Mouse (Mus musculus) heart, postnatal 10 days (tissue): Measurements from ENCODE around the gene Ryr2. TPM values are rescaled to one million over a fixed set of nuclear protein-coding genes. Genes with fewer than 3 reads are reported as not detected.
"Not testable (repeated sequence)": the region's sequence is repeated elsewhere in the genome, so short reads cannot be mapped to it uniquely, and the experiment has no call there.

Experiments used
- DNase-seq, 2 experiments: peaks; one replicate each; pipeline ENCODE4 v3.0.0; 2021
- intact Hi-C: fragments of 180-260 bp; cut with DNase I; formaldehyde crosslinking; loops from one replicate; pipeline ENCODE4 v1.15.1; 2025
- total RNA-seq, 2 experiments: library from RNA; stranded (reverse); gene quantifications; 2 replicates each; pipeline ENCODE4 v1.2.3; 2021

Gene Ryr2
- total RNA-seq, 2 experiments from 2014 or later: 767 to 773 TPM

GRCm38 (mm10) chr13:11825563-11826226 lies 281.1 kb downstream of the Ryr2 start:
- DNase-seq: no peak
- intact Hi-C loops: no loop called here

- intact Hi-C loops: no loop called here
- DNase-seq: no peak
Observed at GRCm38 (mm10) chr13:11818723-11819122, 288.0 kb downstream of the Ryr2 start.

GRCm38 (mm10) chr13:11809365-11809764 lies 297.4 kb downstream of the Ryr2 start:
- intact Hi-C loops, DNase-seq: not testable (repeated sequence)

- intact Hi-C loops: no loop called here
- no peak for DNase-seq
Observed at GRCm38 (mm10) chr13:11792536-11792935, 314.2 kb downstream of the Ryr2 start.

GRCm38 (mm10) chr13:11790536-11790935 lies 316.2 kb downstream of the Ryr2 start:
- intact Hi-C loops: no loop called here
- DNase-seq: no peak

- DNase-seq: no peak
- intact Hi-C loops: no loop called here
Observed at GRCm38 (mm10) chr13:11782411-11783155, 324.2 kb downstream of the Ryr2 start.

- no peak for DNase-seq
- intact Hi-C loops: no loop called here
Observed at GRCm38 (mm10) chr13:11781065-11781464, 325.7 kb downstream of the Ryr2 start.

- intact Hi-C loops: no loop called here
- no peak for DNase-seq
Observed at GRCm38 (mm10) chr13:11777726-11778125, 329.0 kb downstream of the Ryr2 start.

GRCm38 (mm10) chr13:11772173-11772572 lies 334.6 kb downstream of the Ryr2 start:
- intact Hi-C loops: no loop called here
- no peak for DNase-seq

GRCm38 (mm10) chr13:11766899-11767298 lies 339.8 kb downstream of the Ryr2 start:
- intact Hi-C loops: loop anchor here (10.0 kb wide), 1 partner anchor 618 kb away; no protein-coding TSS in a partner anchor
- DNase-seq: no peak

GRCm38 (mm10) chr13:11763925-11764324 lies 342.8 kb downstream of the Ryr2 start:
- intact Hi-C loops: loop anchor here (5.0 to 10.0 kb wide), 2 partner anchors 343 to 621 kb away; partner anchors contain the start of gene Ryr2
- no peak for DNase-seq

GRCm38 (mm10) chr13:11763104-11763503 lies 343.6 kb downstream of the Ryr2 start:
- DNase-seq: peak in 1 of 2 experiments; percentile 48
- intact Hi-C loops: loop anchor here (5.0 to 10.0 kb wide), 2 partner anchors 344 to 622 kb away; partner anchors contain the start of gene Ryr2

- no peak for DNase-seq
- intact Hi-C loops: no loop called here
Observed at GRCm38 (mm10) chr13:11757894-11758293, 348.9 kb downstream of the Ryr2 start.

GRCm38 (mm10) chr13:11745479-11745878 lies 361.3 kb downstream of the Ryr2 start:
- no peak for DNase-seq
- intact Hi-C loops: no loop called here

GRCm38 (mm10) chr13:11738211-11738610 lies 368.5 kb downstream of the Ryr2 start:
- intact Hi-C loops: no loop called here
- peak; percentile 40 to 54 for DNase-seq

GRCm38 (mm10) chr13:11716216-11716615 lies 390.5 kb downstream of the Ryr2 start:
- no peak for DNase-seq
- intact Hi-C loops: no loop called here

GRCm38 (mm10) chr13:11709708-11710471 lies 396.9 kb downstream of the Ryr2 start:
- DNase-seq: no peak
- intact Hi-C loops: no loop called here

GRCm38 (mm10) chr13:11701721-11702120 lies 405.0 kb downstream of the Ryr2 start:
- intact Hi-C loops: no loop called here
- no peak for DNase-seq

GRCm38 (mm10) chr13:11696496-11696895 lies 410.2 kb downstream of the Ryr2 start:
- intact Hi-C loops: no loop called here
- no peak for DNase-seq

- intact Hi-C loops: no loop called here
Observed at GRCm38 (mm10) chr13:11681802-11682201, 424.9 kb downstream of the Ryr2 start.

GRCm38 (mm10) chr13:11662815-11663214 lies 443.9 kb downstream of the Ryr2 start:
- intact Hi-C loops: no loop called here

More at GRCm38 (mm10) chr13:11681802-11682201, 424.9 kb downstream of the Ryr2 start:
- no peak for DNase-seq

More at GRCm38 (mm10) chr13:11662815-11663214, 443.9 kb downstream of the Ryr2 start:
- no peak for DNase-seq
